Mouse (Mus musculus) forebrain, embryonic 14.5 days (tissue): Measurements from ENCODE around the gene RPS10-NUDT3. TPM values are rescaled to one million over a fixed set of nuclear protein-coding genes. Genes with fewer than 3 reads are reported as not detected.

Source experiments
- ATAC-seq: fragments of 200-750 bp; cut with Nextera tagmentation; 2 replicates; pipeline ENCODE4 v1.8.0; 2017; ENCODE audit warnings: mild to moderate bottlenecking, moderate library complexity
- DNase-seq: peaks from one replicate; pipeline ENCODE4 v3.0.0-alpha.2; 2015; ENCODE audit warnings: low spot score
- H3K27ac ChIP-seq: fragments of 300-500 bp; sonication (generic); 2 replicates; pipeline ENCODE4 v1.5.1; 2014; ENCODE audit warnings: low read depth, mild to moderate bottlenecking, control low read depth, low read length, moderate library complexity
- H3K27me3 ChIP-seq: fragments of 300-500 bp; sonication (generic); replicated peaks from 2 replicates; pipeline ENCODE4 v1.6.1; 2014; ENCODE audit warnings: low read length, control low read depth, mixed read lengths; ENCODE audit not compliant: control insufficient read depth, insufficient read depth
- H3K36me3 ChIP-seq: fragments of 300-500 bp; sonication (generic); 2 replicates; pipeline ENCODE4 v1.6.1; 2014; ENCODE audit warnings: low read length, control low read depth; ENCODE audit not compliant: control insufficient read depth, insufficient read depth
- H3K4me1 ChIP-seq: fragments of 300-500 bp; sonication (generic); 2 replicates; pipeline ENCODE4 v1.6.1; 2014; ENCODE audit warnings: antibody characterized with exemption, low read length, control low read depth; ENCODE audit not compliant: control insufficient read depth, insufficient read depth
- H3K4me2 ChIP-seq: fragments of 300-500 bp; sonication (generic); 2 replicates; pipeline ENCODE4 v1.6.1; 2014; ENCODE audit warnings: mild to moderate bottlenecking, control low read depth, low read length
- H3K4me3 ChIP-seq: fragments of 300-500 bp; sonication (generic); 2 replicates; pipeline ENCODE4 v1.5.1; 2014; ENCODE audit warnings: low read depth, low read length, control low read depth
- H3K9ac ChIP-seq: fragments of 300-500 bp; sonication (generic); 2 replicates; pipeline ENCODE4 v1.6.1; 2014; ENCODE audit warnings: mild to moderate bottlenecking, low read length, control low read depth, moderate library complexity
- H3K9me3 ChIP-seq: fragments of 300-500 bp; sonication (generic); replicated peaks from 2 replicates; pipeline ENCODE4 v1.6.1; 2016; ENCODE audit warnings: low read length, control low read depth, mixed read lengths; ENCODE audit not compliant: control insufficient read depth
- WGBS: fragments of 180-500 bp; shearing (Covaris S2); extraction: QIAGEN DNeasy Blood & Tissue Kit; methylation state at CpG from one replicate; pipeline ENCODE4 v1.1.7; 2014; 5-methylcytosine and 5-hydroxymethylcytosine counted together
- polyA plus RNA-seq: library from polyadenylated mRNA; unstranded; fragments of >200 nt; fragmentation: Nextera tagmentation; extraction: Ambion mirVana; gene quantifications from 2 replicates; pipeline ENCODE4 v1.2.1, GENCODE M21; 2014

The RPS10-NUDT3 gene
- polyA plus RNA-seq, 1 experiment from 2014 or later, result not detected

DNA sequence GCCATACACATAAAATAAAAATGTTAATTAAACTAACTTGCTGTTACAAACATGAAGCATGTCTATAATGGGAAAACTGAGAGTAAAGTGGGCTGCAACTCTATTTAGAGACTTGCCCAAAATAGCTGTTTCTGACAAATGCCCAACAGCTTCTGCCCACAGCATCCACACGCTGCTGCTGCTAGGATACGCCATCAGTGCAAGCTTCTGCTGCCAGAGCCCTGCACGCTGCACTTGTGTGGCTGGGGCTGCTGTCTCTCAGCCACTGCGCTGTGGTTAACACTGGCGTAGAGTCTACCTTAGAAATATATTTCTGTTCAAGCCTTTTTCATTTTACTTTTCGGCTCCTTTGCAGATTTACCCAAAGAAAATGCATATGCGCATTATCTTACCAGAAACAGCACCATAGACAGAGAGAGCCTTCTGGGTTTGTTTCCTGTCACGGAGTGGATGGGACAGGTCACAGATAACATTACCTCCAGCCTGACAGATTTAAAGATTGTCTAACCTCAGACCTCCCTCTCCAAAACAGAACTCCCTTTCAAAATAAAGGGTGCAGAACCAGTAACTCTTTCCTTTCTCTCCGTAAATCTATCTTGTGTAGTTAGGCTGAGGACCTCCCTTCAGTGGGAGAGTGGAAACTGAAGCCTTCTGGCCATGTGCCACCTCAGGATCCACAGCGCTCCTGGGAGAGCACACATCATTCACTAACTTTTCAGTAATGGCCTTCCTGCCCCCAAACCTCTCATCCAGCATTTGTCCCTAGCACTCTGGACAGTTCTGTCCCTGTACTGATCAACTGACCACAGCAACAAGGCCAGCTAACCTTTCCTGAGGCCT lies 24.1 kb downstream of the RPS10-NUDT3 start:
- DNase-seq, result no peak
- Histone ChIP-seq H3K4me1 (peaks cover 4% of the 10 kb centered on the region), H3K27ac (no peak overlapping the region)

DNA sequence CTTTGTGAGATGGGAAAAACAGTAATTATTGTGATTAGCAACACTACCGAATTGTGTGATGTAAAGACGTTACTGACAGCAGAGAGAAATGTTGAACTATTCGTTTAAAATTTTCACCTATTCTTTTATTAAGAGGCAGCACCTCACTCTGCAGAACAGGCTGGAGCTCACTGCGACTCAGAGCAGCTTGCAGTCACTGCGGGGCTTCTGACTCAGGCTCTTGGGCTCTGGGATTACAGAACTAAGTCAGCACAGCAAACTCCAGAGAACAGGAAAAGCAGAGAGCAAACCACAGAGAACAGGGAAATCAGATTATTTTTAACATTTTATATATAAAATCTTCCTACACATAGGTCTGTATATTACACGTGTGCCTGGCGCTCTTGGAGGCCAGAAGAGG lies 25.4 kb downstream of the RPS10-NUDT3 start:
- H3K36me3 ChIP-seq, result peaks cover 8% of the 10 kb centered on the region; the same call in 1 of the 2 replicates
- DNase-seq, result no peak
- no peak overlapping the region for H3K9ac ChIP-seq
- no peaks in the 10 kb centered on the region for H3K27me3 ChIP-seq
- no peaks in the 10 kb centered on the region for H3K9me3 ChIP-seq
- H3K4me1 ChIP-seq, result peaks cover 4% of the 10 kb centered on the region
- WGBS, result 91% methylated on average over 7 of the region's 7 CpGs
- H3K4me2 ChIP-seq, result no peak overlapping the region
- H3K27ac ChIP-seq, result no peak overlapping the region
- H3K4me3 ChIP-seq, result no peak overlapping the region
- no peak for ATAC-seq

More for the DNA sequence above, 24.1 kb downstream of the RPS10-NUDT3 start:
- Histone ChIP-seq H3K4me2 (no peak overlapping the region), H3K9me3 (no peaks in the 10 kb centered on the region), H3K9ac (no peak overlapping the region), H3K4me3 (no peak overlapping the region), H3K36me3 (peaks cover 11% of the 10 kb centered on the region; the same call in 1 of the 2 replicates), H3K27me3 (no peaks in the 10 kb centered on the region)
- ATAC-seq, result no peak
- 84% methylated on average over 10 of the region's 10 CpGs for WGBS

DNA sequence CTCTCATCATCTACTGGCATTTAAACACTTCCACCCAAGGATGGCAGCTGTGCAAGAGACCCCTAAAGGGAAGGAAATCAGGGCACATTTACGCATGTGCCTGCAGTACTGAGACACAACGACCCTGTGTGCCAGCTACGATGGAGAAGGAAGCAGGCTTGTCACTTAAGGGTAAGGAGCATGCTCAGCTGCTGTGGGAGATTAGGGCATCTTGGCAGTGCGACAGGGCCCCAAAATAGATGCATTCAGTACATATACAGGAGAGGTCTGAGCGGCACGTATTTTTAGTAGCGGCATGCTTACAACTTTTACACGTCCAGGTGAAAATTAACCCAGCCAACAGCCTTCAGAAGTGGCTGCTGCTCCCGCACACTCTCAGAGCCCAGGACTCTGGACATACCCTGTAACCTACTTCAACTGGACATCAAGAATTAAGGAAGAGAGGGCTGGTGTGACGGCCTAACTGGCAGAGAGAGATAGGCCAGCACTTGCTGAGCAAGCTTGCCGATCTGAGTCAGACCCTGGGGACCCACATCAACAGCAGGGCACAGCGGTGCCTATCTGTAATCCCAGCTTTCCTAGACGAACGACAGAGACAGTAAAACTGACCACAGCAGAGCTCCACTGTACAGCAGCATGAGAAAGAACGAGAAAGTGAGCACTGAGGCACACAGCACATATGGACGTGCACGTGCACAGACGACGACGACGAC lies 31.3 kb downstream of the RPS10-NUDT3 start:
- Histone ChIP-seq H3K9ac (no peak overlapping the region), H3K9me3 (no peaks in the 10 kb centered on the region), H3K4me3 (no peak overlapping the region), H3K27ac (no peak overlapping the region), H3K4me2 (no peak overlapping the region), H3K36me3 (peaks cover 11% of the 10 kb centered on the region), H3K4me1 (peaks cover 17% of the 10 kb centered on the region), H3K27me3 (no peaks in the 10 kb centered on the region)
- ATAC-seq (no peak), DNase-seq (peak; percentile 20)
- WGBS, result 79% methylated on average over 21 of the region's 21 CpGs

DNA sequence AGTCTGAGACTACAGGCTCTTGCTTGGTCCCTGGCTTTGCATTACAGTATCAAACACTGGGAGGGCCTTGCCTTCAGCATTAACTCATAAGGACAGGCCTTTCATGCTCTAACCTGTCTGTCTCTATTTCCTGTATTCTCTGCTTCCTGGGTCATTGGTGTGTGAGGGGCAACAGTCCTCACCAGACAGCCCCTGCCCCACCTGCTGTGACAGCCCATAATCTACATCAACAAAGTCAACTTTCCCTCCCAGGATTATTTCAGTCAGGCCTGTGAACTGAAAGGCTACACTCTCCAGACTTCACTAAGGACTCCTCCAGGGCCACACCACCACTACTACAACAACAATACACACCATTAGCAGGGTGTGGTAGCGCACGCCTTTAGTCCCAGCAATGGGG lies 32.0 kb downstream of the RPS10-NUDT3 start:
- H3K9me3 ChIP-seq, result no peaks in the 10 kb centered on the region
- H3K4me2 ChIP-seq, result no peak overlapping the region
- H3K27ac ChIP-seq, result no peak overlapping the region
- no peak for ATAC-seq
- H3K4me1 ChIP-seq, result peaks cover 17% of the 10 kb centered on the region
- no peak overlapping the region for H3K9ac ChIP-seq
- no peak for DNase-seq
- peaks cover 7% of the 10 kb centered on the region for H3K36me3 ChIP-seq
- no peaks in the 10 kb centered on the region for H3K27me3 ChIP-seq
- 87% methylated on average over 2 of the region's 2 CpGs for WGBS
- H3K4me3 ChIP-seq, result no peak overlapping the region

DNA sequence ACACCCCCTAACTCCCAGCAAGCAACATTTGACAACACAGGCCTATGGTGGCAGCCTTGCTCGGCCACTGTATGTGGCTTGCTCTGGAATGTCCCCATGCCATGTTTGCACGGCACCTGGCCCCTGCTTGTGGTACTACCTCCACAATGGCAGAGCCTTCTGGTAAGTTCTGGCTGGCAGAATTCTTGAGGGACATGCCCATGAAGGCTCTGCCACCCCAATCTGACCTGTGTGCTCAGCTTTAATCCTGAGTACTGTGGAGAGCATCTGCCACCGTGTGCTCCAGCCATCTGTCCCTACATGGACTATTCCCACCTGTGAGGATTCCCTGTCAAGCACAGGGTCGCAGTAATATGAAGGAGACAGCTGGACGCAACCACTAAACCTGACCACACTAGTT lies 34.2 kb downstream of the RPS10-NUDT3 start:
- Histone ChIP-seq H3K27ac (no peak overlapping the region), H3K4me2 (no peak overlapping the region), H3K27me3 (no peaks in the 10 kb centered on the region), H3K9me3 (no peaks in the 10 kb centered on the region), H3K36me3 (peaks cover 18% of the 10 kb centered on the region), H3K4me3 (no peak overlapping the region), H3K9ac (no peak overlapping the region), H3K4me1 (peaks cover 17% of the 10 kb centered on the region)
- 82% methylated on average over 5 of the region's 5 CpGs for WGBS
- ATAC-seq, result no peak
- no peak for DNase-seq

DNA sequence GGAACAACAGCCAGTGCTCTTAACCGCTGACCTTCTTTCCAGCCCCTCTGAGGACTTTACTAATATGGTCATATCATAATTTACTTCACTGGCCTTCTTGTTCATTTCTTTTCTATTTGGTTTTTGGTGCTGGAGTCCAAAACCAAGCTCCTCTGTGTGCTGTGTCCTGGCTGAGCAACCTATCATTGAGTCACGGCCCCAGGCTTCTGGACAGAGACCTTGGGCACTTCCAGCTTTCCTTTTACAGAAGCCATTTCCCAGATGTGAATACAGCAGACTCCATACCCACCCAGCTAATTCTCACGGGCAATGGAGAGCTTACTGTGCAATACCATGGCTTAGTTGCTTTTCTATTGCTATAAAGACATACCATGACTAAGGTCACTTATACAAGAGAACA lies 34.7 kb downstream of the RPS10-NUDT3 start:
- no peak overlapping the region for H3K9ac ChIP-seq
- 90% methylated on average over 3 of the region's 3 CpGs for WGBS
- no peak overlapping the region for H3K27ac ChIP-seq
- H3K4me3 ChIP-seq, result no peak overlapping the region
- peaks cover 23% of the 10 kb centered on the region for H3K36me3 ChIP-seq
- H3K4me1 ChIP-seq, result peaks cover 17% of the 10 kb centered on the region
- no peaks in the 10 kb centered on the region for H3K27me3 ChIP-seq
- H3K9me3 ChIP-seq, result no peaks in the 10 kb centered on the region
- no peak for ATAC-seq
- H3K4me2 ChIP-seq, result no peak overlapping the region
- no peak for DNase-seq

DNA sequence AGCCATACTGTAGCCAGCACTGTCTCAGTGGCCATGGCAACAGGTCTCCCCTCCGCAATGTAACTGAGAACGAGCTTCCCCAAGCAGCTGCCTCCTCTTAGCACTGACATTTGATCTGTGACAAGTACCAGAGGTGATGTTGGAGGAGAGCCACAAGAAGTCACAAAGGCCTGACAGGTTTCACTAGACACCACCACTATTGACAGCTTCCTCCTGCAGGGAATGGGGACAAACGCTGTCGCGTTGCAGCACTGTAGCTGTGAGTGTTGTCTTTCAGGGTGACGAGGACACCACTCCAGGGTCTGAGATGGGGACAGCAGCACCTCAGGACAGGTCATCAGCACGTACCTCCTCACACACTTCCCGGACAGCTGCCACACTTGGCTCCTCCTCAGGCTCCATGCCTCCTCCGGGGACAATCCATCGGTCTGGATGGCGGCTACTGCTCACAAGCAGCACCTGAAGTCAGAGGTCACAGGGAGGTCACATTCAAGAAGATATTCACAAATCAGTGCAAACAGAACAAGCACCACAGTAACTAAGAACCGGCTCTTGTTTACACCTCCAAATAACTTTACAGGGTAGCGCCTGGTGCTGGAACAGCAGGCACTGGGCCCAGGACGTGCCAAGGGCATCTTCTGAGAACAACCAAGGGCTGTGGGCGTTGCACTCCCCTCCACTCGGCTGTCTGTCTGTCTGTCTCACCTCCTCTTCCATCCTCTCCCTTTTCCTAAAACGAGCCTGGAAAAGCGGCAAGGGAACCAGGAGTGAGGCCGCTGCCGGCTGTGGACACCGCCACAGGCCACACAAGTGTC lies 38.4 kb downstream of the RPS10-NUDT3 start:
- peaks cover 3% of the 10 kb centered on the region; the same call in 1 of the 2 replicates for H3K4me1 ChIP-seq
- H3K4me2 ChIP-seq, result no peak overlapping the region
- no peak overlapping the region for H3K4me3 ChIP-seq
- peaks cover 52% of the 10 kb centered on the region for H3K36me3 ChIP-seq
- no peak for DNase-seq
- H3K9me3 ChIP-seq, result no peaks in the 10 kb centered on the region
- H3K27me3 ChIP-seq, result no peaks in the 10 kb centered on the region
- ATAC-seq, result no peak
- H3K9ac ChIP-seq, result no peak overlapping the region
- no peak overlapping the region for H3K27ac ChIP-seq
- 89% methylated on average over 21 of the region's 21 CpGs for WGBS

DNA sequence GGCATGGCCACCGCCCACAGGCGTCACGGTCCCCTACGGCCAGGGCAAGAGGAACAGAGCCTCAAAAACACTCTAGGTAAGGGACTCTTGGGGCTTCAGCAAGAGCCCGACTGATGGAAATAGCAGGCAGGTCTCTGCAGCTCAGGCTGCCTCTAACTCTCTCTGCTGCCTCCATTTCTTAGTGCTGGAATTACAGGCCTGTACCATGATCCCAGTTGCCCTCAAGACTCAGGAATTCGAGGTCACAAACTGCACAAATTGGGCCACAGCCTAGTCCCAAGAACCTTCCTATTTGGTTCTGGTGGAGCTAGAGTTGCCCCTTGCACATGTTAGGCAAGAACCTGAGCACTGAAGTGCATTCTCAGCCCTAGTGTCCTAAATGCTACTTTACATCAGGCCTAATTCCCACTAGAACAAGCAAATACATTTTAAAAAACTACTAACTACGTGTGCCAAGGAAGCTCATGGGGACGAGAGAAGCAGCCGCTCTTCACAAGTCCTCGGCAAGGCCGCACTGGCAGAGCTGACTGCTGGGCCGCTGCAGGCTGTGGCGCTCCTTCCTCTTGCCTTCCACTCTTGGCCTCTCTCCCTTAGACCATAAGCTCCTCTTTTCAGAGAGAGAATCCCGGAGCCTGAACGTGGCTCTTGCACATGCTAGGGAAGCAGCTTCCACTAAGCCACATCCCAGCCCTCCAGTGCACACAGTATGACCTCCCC lies 39.2 kb downstream of the RPS10-NUDT3 start:
- WGBS, result 92% methylated on average over 15 of the region's 15 CpGs
- no peak overlapping the region for H3K27ac ChIP-seq
- peaks cover 60% of the 10 kb centered on the region for H3K36me3 ChIP-seq
- no peak for ATAC-seq
- DNase-seq, result no peak
- H3K4me3 ChIP-seq, result no peak overlapping the region
- no peak overlapping the region for H3K9ac ChIP-seq
- no peaks in the 10 kb centered on the region for H3K9me3 ChIP-seq
- no peaks in the 10 kb centered on the region for H3K27me3 ChIP-seq
- H3K4me1 ChIP-seq, result no peaks in the 10 kb centered on the region
- no peak overlapping the region for H3K4me2 ChIP-seq
